Mouse (Mus musculus): ENCODE results near the gene Slc16a3.

- TF ChIP-seq CTCF (IDR thresholded peaks at IDR 0.05; ENCODE audit: low read depth) (no peak), EP300 (optimal IDR thresholded peaks at IDR 0.05) (no peak)
Measured at GRCm38 (mm10) chr11:120903159-120903850, 45.0 kb upstream of the Slc16a3 start.
